Comparison of ENCODE assay signal across 17 mouse cellular contexts in the genomic region with DNA sequence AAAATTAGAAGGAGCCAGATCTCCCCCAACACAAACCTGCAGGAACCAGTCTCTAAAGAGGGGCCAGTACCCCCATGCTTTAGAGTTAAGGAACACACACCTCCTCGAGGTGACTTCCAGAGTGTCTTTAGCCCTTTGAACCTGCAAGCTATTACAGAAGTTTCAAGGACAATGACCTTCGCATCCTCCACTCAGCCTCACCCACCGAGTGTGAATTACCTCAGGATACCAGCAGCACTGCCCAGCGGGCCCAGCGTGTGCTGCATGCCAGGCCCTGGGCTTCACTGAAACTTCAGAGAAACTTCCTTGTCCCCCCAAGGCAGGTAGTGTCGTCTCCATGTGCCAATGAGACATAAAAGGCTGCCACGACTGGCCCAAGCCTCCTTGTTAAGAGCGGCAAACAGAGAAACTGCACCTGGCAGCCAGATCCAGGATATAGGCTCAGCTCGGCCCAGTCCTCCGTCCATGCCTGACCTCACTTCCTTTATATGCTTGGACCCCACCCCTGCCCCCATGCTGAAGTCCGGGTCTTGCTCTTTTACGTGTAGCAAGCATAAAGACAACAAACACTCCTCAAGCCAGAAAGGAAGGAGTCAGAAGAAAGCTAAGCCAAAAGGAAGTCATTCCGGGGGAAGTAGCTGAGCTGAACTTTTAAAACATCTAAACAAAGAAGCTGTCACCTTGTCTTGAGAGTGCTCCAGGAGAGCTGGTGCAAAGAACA. TPM values are rescaled to one million over a fixed set of nuclear protein-coding genes. Genes with fewer than 3 reads are reported as not detected.
DNase-seq lines count a peak whose midpoint lies in the region; ATAC-seq and TF ChIP-seq lines count a peak whose summit lies in the region.
"Had no signal": no experiment of that assay in that cellular context is flagged by ENCODE, and none has a peak within 500 bp of the region (broad histone marks: within the 10 kb centered on the region; RNA-seq: fewer than 3 reads in every experiment).

No protein-coding gene starts in this region.

- WGBS in heart, embryonic 13.5 days, result 71% methylated on average over 13 of the region's 13 CpGs
- 49% methylated on average over 13 of the region's 13 CpGs for WGBS in intestine, postnatal 0 days
- 58% methylated on average over 13 of the region's 13 CpGs for WGBS in lung, embryonic 16.5 days

- peaks cover 7% of the 10 kb centered on the region for H3K9me3 ChIP-seq in heart, embryonic 13.5 days
- H3K9me3 ChIP-seq in intestine, postnatal 0 days (ENCODE audit: control insufficient read depth), result no peaks in the 10 kb centered on the region
- H3K9me3 ChIP-seq in lung, embryonic 16.5 days (ENCODE audit: control insufficient read depth, low read length), result no peaks in the 10 kb centered on the region
- H3K9me3 ChIP-seq: embryonic facial prominence, embryonic 15.5 days; forebrain, embryonic 12.5 days had no signal

- H3K4me2 ChIP-seq in heart, embryonic 13.5 days, result no peak overlapping the region
- no peak overlapping the region for H3K4me2 ChIP-seq in intestine, postnatal 0 days (replicated peaks; ENCODE audit: low read depth)
- no peak overlapping the region for H3K4me2 ChIP-seq in lung, embryonic 16.5 days (ENCODE audit: low read depth, low read length)
- H3K4me2 ChIP-seq: embryonic facial prominence, embryonic 15.5 days; forebrain, embryonic 12.5 days had no signal

- peaks cover 4% of the 10 kb centered on the region; the same call in 1 of the 2 replicates for H3K4me1 ChIP-seq in heart, embryonic 13.5 days
- no peaks in the 10 kb centered on the region for H3K4me1 ChIP-seq in intestine, postnatal 0 days (replicated peaks; ENCODE audit: control insufficient read depth, insufficient read depth, low read length)
- 0 out of 2 replicates have a peak, but pooled peaks cover 3% of the 10 kb centered on the region for H3K4me1 ChIP-seq in lung, embryonic 16.5 days (replicated peaks; ENCODE audit: control insufficient read depth, insufficient read depth, low read length)

- intact Hi-C loops in gastrocnemius, adult 2 months (cut with DNase I), result loop anchor here (5.0 kb wide), 1 partner anchor 44 kb away; a partner anchor contains a TSS

- no peaks in the 10 kb centered on the region for H3K27me3 ChIP-seq in heart, embryonic 13.5 days (replicated peaks)
- H3K27me3 ChIP-seq in intestine, postnatal 0 days (replicated peaks; ENCODE audit: control insufficient read depth, insufficient read depth, low read length), result no peaks in the 10 kb centered on the region
- no peaks in the 10 kb centered on the region for H3K27me3 ChIP-seq in lung, embryonic 16.5 days (ENCODE audit: control insufficient read depth, insufficient read depth, low read depth, low read length)
- H3K27me3 ChIP-seq: CH12.LX; embryonic facial prominence, embryonic 15.5 days; forebrain, embryonic 12.5 days had no signal

- DNase-seq in gastrocnemius, adult 2 months, result no peak
- no peak for DNase-seq in gastrocnemius, postnatal 10 days
- DNase-seq in B cell, adult 2 months, result no peak
- no peak for DNase-seq in frontal cortex, postnatal 36 days (ENCODE audit: low spot score in 2 of 2)
- no peak for DNase-seq in layer of hippocampus, adult 9-11 months
- DNase-seq: adrenal gland, postnatal 25 days; cerebellum, adult 9-10 months; right cerebral cortex, postnatal 4 days; thymus, postnatal 25 days had no signal

- no peak overlapping the region for H3K9ac ChIP-seq in heart, embryonic 13.5 days
- H3K9ac ChIP-seq in intestine, postnatal 0 days (ENCODE audit: low read depth, low read length), result no peak overlapping the region
- H3K9ac ChIP-seq in lung, embryonic 16.5 days (ENCODE audit: low read length), result no peak overlapping the region
- H3K9ac ChIP-seq: embryonic facial prominence, embryonic 15.5 days; forebrain, embryonic 12.5 days had no signal

- no peak for ATAC-seq in heart, embryonic 13.5 days (ENCODE audit: extremely low read depth, insufficient number of reproducible peaks, low FRiP score, low TSS enrichment)
- ATAC-seq in intestine, postnatal 0 days, result peak; percentile 81
- peak; percentile 56; the same call in 1 of the 2 replicates for ATAC-seq in lung, embryonic 16.5 days (ENCODE audit: low read depth)
- ATAC-seq: hindbrain, postnatal 0 days had no signal

- peak overlapping the region; percentile 31; the same call in 1 of the 2 replicates for H3K27ac ChIP-seq in gastrocnemius, adult 2 months
- 0 out of 2 replicates have a peak overlapping the region, but pooled peaks have one; percentile 39 for H3K27ac ChIP-seq in heart, embryonic 13.5 days (replicated peaks)
- peak overlapping the region; percentile 58; the same call in 1 of the 2 replicates for H3K27ac ChIP-seq in intestine, postnatal 0 days (ENCODE audit: low read depth, low read length)
- peak overlapping the region; percentile 35; the same call in 1 of the 2 replicates for H3K27ac ChIP-seq in lung, embryonic 16.5 days (ENCODE audit: low read length)
- H3K27ac ChIP-seq: embryonic facial prominence, embryonic 15.5 days; forebrain, embryonic 12.5 days; hindbrain, postnatal 0 days; layer of hippocampus, adult 2 months had no signal

- TF ChIP-seq CTCF in gastrocnemius, adult 2 months (IDR thresholded peaks at IDR 0.05), result no peak
- TF ChIP-seq CTCF in intestine, postnatal 0 days (IDR thresholded peaks at IDR 0.05; ENCODE audit: low read depth), result 0 out of 2 replicates have a peak, but pooled peaks have one; percentile 7

- H3K36me3 ChIP-seq in heart, embryonic 13.5 days, result peaks cover 26% of the 10 kb centered on the region
- peaks cover 18% of the 10 kb centered on the region for H3K36me3 ChIP-seq in intestine, postnatal 0 days (ENCODE audit: control insufficient read depth, insufficient read depth)
- peaks cover 16% of the 10 kb centered on the region for H3K36me3 ChIP-seq in lung, embryonic 16.5 days (ENCODE audit: control insufficient read depth, insufficient read depth, low read length)

- peak overlapping the region; percentile 21; the same call in 1 of the 2 replicates for H3K4me3 ChIP-seq in gastrocnemius, adult 2 months
- no peak overlapping the region for H3K4me3 ChIP-seq in heart, embryonic 13.5 days
- H3K4me3 ChIP-seq in intestine, postnatal 0 days (ENCODE audit: low read depth, low read length), result no peak overlapping the region
- no peak overlapping the region for H3K4me3 ChIP-seq in lung, embryonic 16.5 days (ENCODE audit: low read length)
- H3K4me3 ChIP-seq: embryonic facial prominence, embryonic 15.5 days; forebrain, embryonic 12.5 days; layer of hippocampus, adult 2 months had no signal

RNA-seq across cellular contexts. Expression of a gene that starts 45.2 kb away (rescaled TPM):
- total RNA-seq in gastrocnemius, adult 2 months (2021), result 10 to 100 TPM in 1 of 2 experiments, 1 to 10 TPM in 1; 8.0 to 12.5 TPM
- 10 to 100 TPM; 16.0 to 16.3 TPM for total RNA-seq in gastrocnemius, postnatal 10 days (2021)
- 7.8 and 9.2 TPM in 2 replicates for polyA plus RNA-seq in heart, embryonic 13.5 days (2015; fragmentation: Nextera tagmentation; extraction: Ambion mirVana)
- 11.2 and 11.5 TPM in 2 replicates for polyA plus RNA-seq in intestine, postnatal 0 days (2015; fragmentation: Nextera tagmentation; extraction: Ambion mirVana)
- 26.7 and 27.4 TPM in 2 replicates for polyA plus RNA-seq in lung, embryonic 16.5 days (2015; fragmentation: Nextera tagmentation; extraction: Ambion mirVana)
